Mouse (Mus musculus) kidney, postnatal 0 days (tissue): ENCODE measurements around the gene Folr1. TPM values are rescaled to one million over a fixed set of nuclear protein-coding genes. Genes with fewer than 3 reads are reported as not detected.

Source experiments
- ATAC-seq: fragments of 200-750 bp; cut with Nextera tagmentation; replicated peaks from 2 replicates; pipeline ENCODE4 v1.8.0; 2017; ENCODE audit warnings: low read depth, moderate number of reproducible peaks, moderate TSS enrichment, moderate library complexity; ENCODE audit not compliant: low FRiP score
- DNase-seq: peaks from one replicate; pipeline ENCODE4 v3.0.0-alpha.2; 2016; ENCODE audit warnings: low spot score
- H3K27ac ChIP-seq: fragments of 300-500 bp; sonication (generic); 2 replicates; pipeline ENCODE4 v1.5.1; 2014; ENCODE audit warnings: mild to moderate bottlenecking
- H3K27me3 ChIP-seq: fragments of 300-500 bp; sonication (generic); 2 replicates; pipeline ENCODE4 v1.6.1; 2014; ENCODE audit warnings: low read length, mixed read lengths; ENCODE audit not compliant: insufficient read depth
- H3K36me3 ChIP-seq: fragments of 300-500 bp; sonication (generic); 2 replicates; pipeline ENCODE4 v1.6.1; 2014; ENCODE audit warnings: low read length, mixed read lengths; ENCODE audit not compliant: insufficient read depth
- H3K4me1 ChIP-seq: fragments of 300-500 bp; sonication (generic); replicated peaks from 2 replicates; pipeline ENCODE4 v1.6.1; 2014; ENCODE audit warnings: antibody characterized with exemption, low read length, mixed read lengths; ENCODE audit not compliant: insufficient read depth
- H3K4me2 ChIP-seq: fragments of 300-500 bp; sonication (generic); 2 replicates; pipeline ENCODE4 v1.6.1; 2014; ENCODE audit warnings: mild to moderate bottlenecking, low read length, moderate library complexity, mixed read lengths
- H3K4me3 ChIP-seq: fragments of 300-500 bp; sonication (generic); replicated peaks from 2 replicates; pipeline ENCODE4 v1.5.1; 2014; ENCODE audit warnings: low read depth, low read length
- H3K9ac ChIP-seq: fragments of 300-500 bp; sonication (generic); 2 replicates; pipeline ENCODE4 v1.6.1; 2014; ENCODE audit warnings: low read depth, low read length
- H3K9me3 ChIP-seq: fragments of 300-500 bp; sonication (generic); replicated peaks from 2 replicates; pipeline ENCODE4 v1.6.1; 2016; ENCODE audit warnings: low read length, inconsistent platforms, mixed read lengths
- CTCF ChIP-seq: IDR thresholded peaks from 2 replicates; pipeline ENCODE4 v1.5.1; 2016; ENCODE audit warnings: antibody characterized with exemption, low read depth, mild to moderate bottlenecking, moderate library complexity
- WGBS: fragments of 180-500 bp; shearing (Covaris S2); extraction: QIAGEN DNeasy Blood & Tissue Kit; methylation state at CpG from one replicate; pipeline ENCODE4 v1.1.7; 2014; 5-methylcytosine and 5-hydroxymethylcytosine counted together
- polyA plus RNA-seq: library from polyadenylated mRNA; unstranded; fragments of >200 nt; fragmentation: Nextera tagmentation; extraction: Ambion mirVana; gene quantifications from 2 replicates; pipeline ENCODE4 v1.2.1, GENCODE M21; 2015

Folr1 gene
- polyA plus RNA-seq, 1 experiment from 2014 or later, result 164 TPM

DNA sequence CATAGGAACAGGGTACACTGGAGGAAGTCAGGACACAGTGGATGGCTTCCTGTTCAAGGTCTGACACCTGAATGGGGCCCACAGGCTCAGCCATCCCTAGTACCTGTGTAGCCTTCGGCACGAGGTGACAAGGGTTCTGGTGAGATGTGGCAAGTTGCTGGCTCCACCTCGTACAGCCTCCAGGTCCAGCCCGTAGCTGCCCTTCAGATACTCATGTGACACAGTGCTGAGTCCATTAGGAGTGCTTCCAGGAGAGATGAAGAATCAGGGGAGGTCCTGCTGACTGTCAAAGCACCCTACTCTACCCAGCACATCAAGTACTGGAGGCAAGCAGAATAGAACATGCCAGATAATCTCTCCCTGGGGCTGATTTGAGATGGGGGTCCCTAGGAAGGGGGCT, 38.2 kb downstream of the Folr1 start:
- no peaks in the 10 kb centered on the region for H3K9me3 ChIP-seq
- H3K27ac ChIP-seq, result no peak overlapping the region
- no peak overlapping the region for H3K9ac ChIP-seq
- WGBS, result 90% methylated on average over 4 of the region's 4 CpGs
- H3K4me2 ChIP-seq, result no peak overlapping the region
- peaks cover 11% of the 10 kb centered on the region; the same call in 1 of the 2 replicates for H3K4me1 ChIP-seq
- ATAC-seq, result no peak
- no peaks in the 10 kb centered on the region for H3K27me3 ChIP-seq
- no peak for TF ChIP-seq CTCF
- no peak for DNase-seq
- H3K36me3 ChIP-seq, result peaks cover 59% of the 10 kb centered on the region
- H3K4me3 ChIP-seq, result no peak overlapping the region

DNA sequence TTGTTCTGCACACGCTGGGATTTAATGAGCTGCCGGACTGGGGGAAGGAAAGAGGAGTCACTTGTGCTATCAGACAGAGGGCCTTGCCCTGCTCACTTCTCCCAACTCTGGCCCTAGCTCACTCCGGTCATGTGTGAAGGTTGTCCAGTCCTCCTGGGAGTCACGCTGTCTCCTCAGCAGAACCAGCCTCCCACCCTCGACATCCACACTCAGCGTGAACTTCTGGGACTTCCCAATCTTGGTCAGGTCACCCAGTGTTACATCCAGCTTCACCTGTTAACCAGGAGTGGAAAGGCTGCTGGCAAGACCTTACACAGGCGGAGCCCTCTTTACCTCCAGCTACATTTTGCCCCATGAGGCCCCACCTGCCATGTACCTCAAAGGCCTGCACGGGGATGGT, 39.2 kb downstream of the Folr1 start:
- DNase-seq, result no peak
- no peak for ATAC-seq
- Histone ChIP-seq H3K36me3 (peaks cover 68% of the 10 kb centered on the region), H3K27me3 (no peaks in the 10 kb centered on the region), H3K27ac (no peak overlapping the region), H3K9me3 (no peaks in the 10 kb centered on the region), H3K9ac (no peak overlapping the region), H3K4me3 (no peak overlapping the region), H3K4me1 (peaks cover 11% of the 10 kb centered on the region; the same call in 1 of the 2 replicates), H3K4me2 (no peak overlapping the region)
- WGBS, result 91% methylated on average over 8 of the region's 8 CpGs
- no peak for TF ChIP-seq CTCF

GRCm38 (mm10) chr7:101830373-101830772, 40.2 kb downstream of the Folr1 start:
- H3K9ac ChIP-seq, result no peak overlapping the region
- H3K4me2 ChIP-seq, result no peak overlapping the region
- H3K4me1 ChIP-seq, result peaks cover 9% of the 10 kb centered on the region; the same call in 1 of the 2 replicates
- TF ChIP-seq CTCF, result peak; percentile 43
- H3K9me3 ChIP-seq, result no peaks in the 10 kb centered on the region
- no peak for ATAC-seq
- H3K4me3 ChIP-seq, result no peak overlapping the region
- H3K36me3 ChIP-seq, result peaks cover 79% of the 10 kb centered on the region
- no peak for DNase-seq
- H3K27me3 ChIP-seq, result no peaks in the 10 kb centered on the region
- WGBS, result 98% methylated on average over 3 of the region's 3 CpGs
- no peak overlapping the region for H3K27ac ChIP-seq

- peaks cover 41% of the 10 kb centered on the region for H3K36me3 ChIP-seq
- no peak for DNase-seq
- 81% methylated on average over 18 of the region's 18 CpGs for WGBS
- H3K9me3 ChIP-seq, result no peaks in the 10 kb centered on the region
- H3K9ac ChIP-seq, result no peak overlapping the region
- no peak overlapping the region for H3K27ac ChIP-seq
- H3K4me2 ChIP-seq, result no peak overlapping the region
- TF ChIP-seq CTCF, result no peak
- H3K4me1 ChIP-seq, result peaks cover 19% of the 10 kb centered on the region
- H3K27me3 ChIP-seq, result peaks cover 18% of the 10 kb centered on the region
- H3K4me3 ChIP-seq, result no peak overlapping the region
- no peak for ATAC-seq
Observed at GRCm38 (mm10) chr7:101823758-101824630, 46.6 kb downstream of the Folr1 start.

- Histone ChIP-seq H3K4me3 (no peak overlapping the region), H3K9me3 (no peaks in the 10 kb centered on the region), H3K4me2 (peak overlapping the region; percentile 89; the same call in 1 of the 2 replicates), H3K27ac (no peak overlapping the region), H3K4me1 (peaks cover 21% of the 10 kb centered on the region), H3K9ac (no peak overlapping the region), H3K27me3 (peaks cover 27% of the 10 kb centered on the region), H3K36me3 (peaks cover 32% of the 10 kb centered on the region)
- peak; percentile 67 for TF ChIP-seq CTCF
- 39% methylated on average over 32 of the region's 32 CpGs for whole genome bisulfite sequencing
- peak; percentile 61 for DNase-seq
- ATAC-seq, result no peak; the same call in 1 of the 2 replicates
Observed at GRCm38 (mm10) chr7:101822836-101823757, 47.5 kb downstream of the Folr1 start.
